ENCODE assay signal across 22 mouse cellular contexts in the genomic region with DNA sequence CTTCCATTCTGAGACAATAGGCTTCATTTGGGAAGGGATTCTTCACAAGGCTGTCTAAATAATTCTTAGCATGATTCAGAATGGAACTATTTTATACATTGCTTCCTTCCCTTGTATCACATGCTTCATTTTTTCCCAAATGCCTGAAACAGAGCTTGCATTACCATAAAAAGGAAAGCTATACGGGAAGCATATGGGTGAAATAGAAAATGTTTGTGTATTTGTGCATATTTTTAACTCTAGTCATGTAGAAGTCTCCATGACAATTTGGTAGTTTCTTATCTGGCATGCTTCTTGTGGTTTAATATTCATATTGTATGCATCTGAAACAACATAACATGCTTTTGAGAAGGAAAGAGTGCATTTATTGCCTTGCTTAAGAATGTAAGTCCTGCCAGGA. TPM values are rescaled to one million over a fixed set of nuclear protein-coding genes. Genes with fewer than 3 reads are reported as not detected.
DNase-seq lines count a peak whose midpoint lies in the region; ATAC-seq lines count a peak whose summit lies in the region.
"Had no signal": no experiment of that assay in that cellular context is flagged by ENCODE, and none has a peak within 500 bp of the region (broad histone marks: within the 10 kb centered on the region; RNA-seq: fewer than 3 reads in every experiment).

No protein-coding gene starts in this region.

- H3K36me3 ChIP-seq in kidney, embryonic 16.5 days (ENCODE audit: insufficient read depth, low read length): no peaks in the 10 kb centered on the region
- H3K36me3 ChIP-seq: embryonic facial prominence, embryonic 10.5 days; embryonic facial prominence, embryonic 12.5 days; forebrain, embryonic 15.5 days; G1E had no signal

- WGBS in kidney, embryonic 16.5 days: 75% methylated on average over 1 of the region's 1 CpGs

- H3K4me1 ChIP-seq in kidney, embryonic 16.5 days (ENCODE audit: insufficient read depth, low read length): 0 out of 2 replicates have a peak, but pooled peaks cover 3% of the 10 kb centered on the region
- H3K4me1 ChIP-seq: embryonic facial prominence, embryonic 10.5 days; embryonic facial prominence, embryonic 12.5 days; forebrain, embryonic 13.5 days; forebrain, embryonic 15.5 days had no signal

- H3K9ac ChIP-seq in kidney, embryonic 16.5 days (replicated peaks; ENCODE audit: low read length): no peak overlapping the region
- H3K9ac ChIP-seq: embryonic facial prominence, embryonic 12.5 days; forebrain, embryonic 13.5 days; forebrain, embryonic 15.5 days had no signal

- H3K4me3 ChIP-seq in kidney, embryonic 16.5 days (ENCODE audit: low read length): no peak overlapping the region
- H3K4me3 ChIP-seq: embryonic facial prominence, embryonic 10.5 days; embryonic facial prominence, embryonic 12.5 days; forebrain, embryonic 13.5 days; forebrain, embryonic 15.5 days had no signal

- no peaks in the 10 kb centered on the region for H3K27me3 ChIP-seq in kidney, embryonic 16.5 days (ENCODE audit: insufficient read depth, low read length)
- H3K27me3 ChIP-seq: CH12.LX; embryonic facial prominence, embryonic 12.5 days; forebrain, embryonic 13.5 days; forebrain, embryonic 15.5 days had no signal

- ATAC-seq in frontal cortex, adult (ENCODE audit: low TSS enrichment): peak; percentile 64
- no peak for ATAC-seq in kidney, embryonic 16.5 days (ENCODE audit: low FRiP score, low TSS enrichment)
- ATAC-seq: CD4-positive, CD25-positive, alpha-beta regulatory T cell, adult 4 months; forebrain, embryonic 13.5 days; forebrain, embryonic 15.5 days had no signal

- H3K4me2 ChIP-seq in kidney, embryonic 16.5 days (replicated peaks; ENCODE audit: low read depth, low read length): no peak overlapping the region
- H3K4me2 ChIP-seq: embryonic facial prominence, embryonic 12.5 days; forebrain, embryonic 13.5 days; forebrain, embryonic 15.5 days had no signal

- H3K9me3 ChIP-seq in kidney, embryonic 16.5 days (ENCODE audit: low read length): no peaks in the 10 kb centered on the region
- H3K9me3 ChIP-seq: embryonic facial prominence, embryonic 10.5 days; embryonic facial prominence, embryonic 12.5 days; forebrain, embryonic 13.5 days; forebrain, embryonic 15.5 days; G1E had no signal

- DNase-seq in frontal cortex, postnatal 25 days (ENCODE audit: low spot score in 2 of 2): no peak
- DNase-seq in 3T3-L1 (ENCODE audit: low read depth, low spot score) (peak; percentile 62), NIH3T3 (ENCODE audit: low read depth) (peak; percentile 73)
- DNase-seq in layer of hippocampus, adult 11-12 months (ENCODE audit: low spot score): no peak
- DNase-seq: adrenal gland, adult 8-10 months; adrenal gland, postnatal 14 days; adrenal gland, postnatal 36 days; B cell, adult 2 months; cerebellum, adult 11-12 months; cerebellum, adult 2 months; cerebellum, adult 9-10 months; cerebellum, postnatal 10 days; cerebellum, postnatal 25 days had no signal

- H3K27ac ChIP-seq in kidney, embryonic 16.5 days (ENCODE audit: low read length): no peak overlapping the region
- H3K27ac ChIP-seq: embryonic facial prominence, embryonic 10.5 days; embryonic facial prominence, embryonic 12.5 days; forebrain, embryonic 13.5 days; forebrain, embryonic 15.5 days had no signal

RNA-seq across cellular contexts. Expression of a gene that starts 52.3 kb away (rescaled TPM):
- polyA plus RNA-seq in kidney, embryonic 16.5 days (2015; fragmentation: Nextera tagmentation; extraction: Ambion mirVana): 1.3 and 1.4 TPM in 2 replicates
- polyA plus RNA-seq: G1E had no signal

Comparison
In these comparisons a context has a peak if more than half of its experiments do, and no peak if none do; other contexts are left out.
1. DNase-seq: peak in 3T3-L1 (single experiment) and NIH3T3 (single experiment); none in frontal cortex, postnatal 25 days (0 of 2) and layer of hippocampus, adult 11-12 months (single experiment).